Mouse (Mus musculus) liver, adult (tissue): Measurements from ENCODE around the gene Gm7138.
"Not testable (repeated sequence)": the region's sequence is repeated elsewhere in the genome, so short reads cannot be mapped to it uniquely, and the experiment has no call there.

ENCODE experiments used
- GATA4 ChIP-seq: IDR thresholded peaks from 2 replicates; pipeline ENCODE4 v1.6.1; 2014; ENCODE audit warnings: mild to moderate bottlenecking, low read length; ENCODE audit not compliant: insufficient replicate concordance

Gene Gm7138

GRCm38 (mm10) chr10:77776844-77777243 lies at the start of gene Gm7138:
TSS of gene Gm7138 (minus strand) at chr10:77776944.
- not testable (repeated sequence) for TF ChIP-seq GATA4

GRCm38 (mm10) chr10:77819203-77819602 lies 42.5 kb upstream of the Gm7138 start:
- TF ChIP-seq GATA4, result no peak

GRCm38 (mm10) chr10:77818523-77818922 lies 41.8 kb upstream of the Gm7138 start:
- TF ChIP-seq GATA4, result no peak

- no peak for TF ChIP-seq GATA4
Observed at GRCm38 (mm10) chr10:77815514-77815913, 38.8 kb upstream of the Gm7138 start.

- no peak for TF ChIP-seq GATA4
Observed at GRCm38 (mm10) chr10:77814382-77814781, 37.6 kb upstream of the Gm7138 start, which contains the start of gene Gm2696. TSS of gene Gm2696 (plus strand) at chr10:77814682.

- TF ChIP-seq GATA4, result no peak
Observed at GRCm38 (mm10) chr10:77811743-77812142, 35.0 kb upstream of the Gm7138 start, which contains the start of gene Gm9507. TSS of gene Gm9507 (minus strand) at chr10:77811843.

- no peak for TF ChIP-seq GATA4
Observed at GRCm38 (mm10) chr10:77804095-77804494, 27.4 kb upstream of the Gm7138 start.

GRCm38 (mm10) chr10:77798921-77799508 lies 22.3 kb upstream of the Gm7138 start, which contains the start of gene Gm19668:
TSS of gene Gm19668 (minus strand) at chr10:77799133.
- TF ChIP-seq GATA4, result no peak

- TF ChIP-seq GATA4, result no peak
Observed at GRCm38 (mm10) chr10:77797677-77798076, 20.9 kb upstream of the Gm7138 start.

- no peak for TF ChIP-seq GATA4
Observed at GRCm38 (mm10) chr10:77794976-77795375, 18.2 kb upstream of the Gm7138 start, which contains the start of gene Gm9639. TSS of gene Gm9639 (minus strand) at chr10:77795076.

- TF ChIP-seq GATA4, result no peak
Observed at GRCm38 (mm10) chr10:77788621-77789020, 11.9 kb upstream of the Gm7138 start.

GRCm38 (mm10) chr10:77787876-77788275 lies 11.1 kb upstream of the Gm7138 start, which contains the start of gene Gm7137:
TSS of gene Gm7137 (minus strand) at chr10:77788200.
- not testable (repeated sequence) for TF ChIP-seq GATA4

- TF ChIP-seq GATA4, result not testable (repeated sequence)
Observed at GRCm38 (mm10) chr10:77782442-77782841, 5.7 kb upstream of the Gm7138 start, which contains the start of gene Gm3250. TSS of gene Gm3250 (minus strand) at chr10:77782542.

GRCm38 (mm10) chr10:77771225-77771624 lies 5.5 kb downstream of the Gm7138 start, which contains the start of gene Gm3238:
TSS of gene Gm3238 (minus strand) at chr10:77771325.
- TF ChIP-seq GATA4, result not testable (repeated sequence)

- TF ChIP-seq GATA4, result no peak
Observed at GRCm38 (mm10) chr10:77769727-77770126, 7.0 kb downstream of the Gm7138 start.

GRCm38 (mm10) chr10:77759582-77759981 lies 17.2 kb downstream of the Gm7138 start, which contains the start of gene Gm3233:
TSS of gene Gm3233 (minus strand) at chr10:77759682.
- not testable (repeated sequence) for TF ChIP-seq GATA4

GRCm38 (mm10) chr10:77753448-77753847 lies 23.3 kb downstream of the Gm7138 start:
- no peak for TF ChIP-seq GATA4

- not testable (repeated sequence) for TF ChIP-seq GATA4
Observed at GRCm38 (mm10) chr10:77751254-77751653, 25.5 kb downstream of the Gm7138 start, which contains the start of gene Gm9736. TSS of gene Gm9736 (minus strand) at chr10:77751354.
